Mouse (Mus musculus): Measurements from ENCODE around the gene Fam129c. TPM values are rescaled to one million over a fixed set of nuclear protein-coding genes. Genes with fewer than 3 reads are reported as not detected.

Fam129c gene
- polyA plus RNA-seq (2014; fragmentation: Nextera tagmentation; extraction: Ambion mirVana) = 7.5 and 9.3 TPM in 2 replicates

- no peak within 1 kb of the TSS for H3K4me3 ChIP-seq (ENCODE audit: low read depth, low read length)
- WGBS = 71% methylated on average over 3 of the region's 3 CpGs
- H3K9ac ChIP-seq (replicated peaks; ENCODE audit: low read depth, low read length) = no peak within 1 kb of the TSS
- H3K4me2 ChIP-seq (ENCODE audit: low read depth, low read length) = no peak within 1 kb of the TSS
- H3K36me3 ChIP-seq (ENCODE audit: control insufficient read depth, insufficient read depth, low read length) = no peaks in the 10 kb centered on the region
- no peak for ATAC-seq (ENCODE audit: low read depth)
- no peak within 1 kb of the TSS for H3K27ac ChIP-seq (ENCODE audit: low read depth, low read length)
- 0 out of 2 replicates have a peak, but pooled peaks cover 9% of the 10 kb centered on the region for H3K27me3 ChIP-seq (ENCODE audit: control insufficient read depth, insufficient read depth, low read length)
- H3K9me3 ChIP-seq (ENCODE audit: control insufficient read depth, low read length) = no peaks in the 10 kb centered on the region
- peaks cover 15% of the 10 kb centered on the region for H3K4me1 ChIP-seq (ENCODE audit: control insufficient read depth, insufficient read depth, low read length)
Observed at GRCm38 (mm10) chr8:71597451-71597850, at the start of gene Fam129c. Gene Fam129c, plus strand, starts transcription at chr8:71597648.

DNA sequence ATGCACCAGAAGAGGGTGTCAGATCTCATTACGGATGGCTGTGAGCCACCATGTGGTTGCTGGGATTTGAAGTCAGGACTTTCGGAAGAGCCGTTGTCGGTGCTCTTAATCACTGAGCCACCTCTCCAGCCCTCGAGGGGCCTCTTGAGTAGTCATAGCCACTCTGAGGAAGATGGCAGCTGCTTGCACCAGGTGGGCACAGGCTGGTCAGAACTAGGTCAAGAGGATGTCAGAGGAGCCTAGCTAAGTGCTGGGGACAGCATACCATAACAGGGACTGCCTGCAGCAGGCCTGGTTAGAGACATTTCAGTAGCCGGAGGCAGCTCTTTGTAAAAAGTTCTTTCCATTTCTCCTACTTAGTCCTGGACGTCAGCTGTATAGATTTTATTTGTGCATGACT is 46.7 kb upstream of the Fam129c start:
- Histone ChIP-seq H3K4me2 (ENCODE audit: low read depth, low read length) (no peak overlapping the region), H3K9me3 (ENCODE audit: control insufficient read depth, low read length) (no peaks in the 10 kb centered on the region), H3K27me3 (ENCODE audit: control insufficient read depth, insufficient read depth, low read length) (no peaks in the 10 kb centered on the region), H3K9ac (replicated peaks; ENCODE audit: low read depth, low read length) (no peak overlapping the region), H3K4me1 (ENCODE audit: control insufficient read depth, insufficient read depth, low read length) (no peaks in the 10 kb centered on the region), H3K4me3 (ENCODE audit: low read depth, low read length) (no peak overlapping the region), H3K36me3 (ENCODE audit: control insufficient read depth, insufficient read depth, low read length) (peaks cover 7% of the 10 kb centered on the region; the same call in 1 of the 2 replicates), H3K27ac (ENCODE audit: low read depth, low read length) (no peak overlapping the region)
- 67% methylated on average over 7 of the region's 7 CpGs for WGBS
- ATAC-seq (ENCODE audit: low read depth) = no peak

DNA sequence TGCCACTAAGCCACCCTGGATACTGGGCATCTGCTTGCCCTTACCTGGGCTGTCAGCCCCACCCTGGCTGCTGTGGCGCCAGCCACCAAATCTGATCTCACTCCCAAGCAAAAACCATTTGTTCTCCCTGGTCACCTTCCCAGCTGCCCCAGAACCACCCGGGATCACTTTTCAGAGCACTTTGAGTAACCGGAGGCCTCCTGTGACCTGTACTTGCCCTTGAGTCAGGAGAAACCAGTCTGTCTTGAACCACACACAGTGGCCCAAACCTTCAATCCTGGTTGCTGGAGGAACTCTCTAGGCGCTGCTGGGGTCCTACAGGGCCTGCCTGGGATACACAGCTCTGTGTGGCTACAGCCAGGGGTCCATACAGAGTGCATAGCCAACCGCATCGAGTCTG is 44.7 kb upstream of the Fam129c start:
- WGBS = 80% methylated on average over 6 of the region's 6 CpGs
- Histone ChIP-seq H3K4me1 (ENCODE audit: control insufficient read depth, insufficient read depth, low read length) (no peaks in the 10 kb centered on the region), H3K27ac (ENCODE audit: low read depth, low read length) (no peak overlapping the region), H3K9me3 (ENCODE audit: control insufficient read depth, low read length) (no peaks in the 10 kb centered on the region), H3K4me2 (ENCODE audit: low read depth, low read length) (no peak overlapping the region), H3K9ac (replicated peaks; ENCODE audit: low read depth, low read length) (no peak overlapping the region), H3K4me3 (ENCODE audit: low read depth, low read length) (no peak overlapping the region), H3K36me3 (ENCODE audit: control insufficient read depth, insufficient read depth, low read length) (0 out of 2 replicates have a peak, but pooled peaks cover 5% of the 10 kb centered on the region), H3K27me3 (ENCODE audit: control insufficient read depth, insufficient read depth, low read length) (peaks cover 15% of the 10 kb centered on the region)
- ATAC-seq (ENCODE audit: low read depth) = no peak

DNA sequence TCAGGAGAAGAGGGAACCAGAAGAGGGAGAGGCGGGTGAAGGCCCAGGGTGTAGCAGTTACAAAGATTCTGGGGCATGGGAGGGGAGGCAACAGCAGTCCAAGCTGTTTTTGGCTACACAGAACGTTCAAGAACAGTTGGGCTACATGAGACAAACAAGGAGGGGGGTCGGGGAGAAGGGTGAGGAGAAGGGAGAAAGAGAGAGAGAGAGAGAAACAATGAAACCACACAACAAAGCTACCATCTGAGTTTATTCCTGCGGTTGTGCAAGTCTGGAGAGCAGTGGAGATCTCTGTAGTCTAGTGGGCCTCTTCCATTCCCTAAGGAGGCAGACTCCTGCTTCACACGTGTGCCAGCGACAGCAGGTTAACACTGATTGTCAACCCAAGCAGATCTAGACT is 43.4 kb upstream of the Fam129c start:
- no peak for ATAC-seq (ENCODE audit: low read depth)
- 79% methylated on average over 6 of the region's 6 CpGs for WGBS
- H3K4me3 ChIP-seq (ENCODE audit: low read depth, low read length) = no peak overlapping the region
- H3K9ac ChIP-seq (replicated peaks; ENCODE audit: low read depth, low read length) = no peak overlapping the region
- H3K27ac ChIP-seq (ENCODE audit: low read depth, low read length) = no peak overlapping the region
- H3K27me3 ChIP-seq (ENCODE audit: control insufficient read depth, insufficient read depth, low read length) = peaks cover 26% of the 10 kb centered on the region
- no peaks in the 10 kb centered on the region for H3K9me3 ChIP-seq (ENCODE audit: control insufficient read depth, low read length)
- peaks cover 5% of the 10 kb centered on the region; the same call in 1 of the 2 replicates for H3K4me1 ChIP-seq (ENCODE audit: control insufficient read depth, insufficient read depth, low read length)
- H3K36me3 ChIP-seq (ENCODE audit: control insufficient read depth, insufficient read depth, low read length) = no peaks in the 10 kb centered on the region
- H3K4me2 ChIP-seq (ENCODE audit: low read depth, low read length) = no peak overlapping the region

- Histone ChIP-seq H3K9ac (replicated peaks; ENCODE audit: low read depth, low read length) (no peak overlapping the region), H3K4me2 (ENCODE audit: low read depth, low read length) (no peak overlapping the region), H3K27ac (ENCODE audit: low read depth, low read length) (no peak overlapping the region), H3K27me3 (ENCODE audit: control insufficient read depth, insufficient read depth, low read length) (peaks cover 31% of the 10 kb centered on the region), H3K4me1 (ENCODE audit: control insufficient read depth, insufficient read depth, low read length) (peaks cover 5% of the 10 kb centered on the region; the same call in 1 of the 2 replicates), H3K4me3 (ENCODE audit: low read depth, low read length) (no peak overlapping the region), H3K9me3 (ENCODE audit: control insufficient read depth, low read length) (no peaks in the 10 kb centered on the region), H3K36me3 (ENCODE audit: control insufficient read depth, insufficient read depth, low read length) (no peaks in the 10 kb centered on the region)
- WGBS = 95% methylated on average over 2 of the region's 2 CpGs
- ATAC-seq (ENCODE audit: low read depth) = no peak
Observed at GRCm38 (mm10) chr8:71554644-71555043, 42.8 kb upstream of the Fam129c start.

GRCm38 (mm10) chr8:71558071-71558957 is 39.1 kb upstream of the Fam129c start, which contains the start of gene Tmem221:
Gene Tmem221, minus strand, starts transcription at chr8:71558871.
- no peaks in the 10 kb centered on the region for H3K9me3 ChIP-seq (ENCODE audit: control insufficient read depth, low read length)
- no peaks in the 10 kb centered on the region for H3K36me3 ChIP-seq (ENCODE audit: control insufficient read depth, insufficient read depth, low read length)
- H3K9ac ChIP-seq (replicated peaks; ENCODE audit: low read depth, low read length) = no peak within 1 kb of the TSS
- peak within 1 kb of the TSS; percentile 35; the same call in 1 of the 2 replicates for H3K4me2 ChIP-seq (ENCODE audit: low read depth, low read length)
- peaks cover 60% of the 10 kb centered on the region for H3K27me3 ChIP-seq (ENCODE audit: control insufficient read depth, insufficient read depth, low read length)
- no peak within 1 kb of the TSS for H3K27ac ChIP-seq (ENCODE audit: low read depth, low read length)
- peaks cover 5% of the 10 kb centered on the region; the same call in 1 of the 2 replicates for H3K4me1 ChIP-seq (ENCODE audit: control insufficient read depth, insufficient read depth, low read length)
- 5% methylated on average over 64 of the region's 70 CpGs for WGBS
- no peak for ATAC-seq (ENCODE audit: low read depth)
- H3K4me3 ChIP-seq (ENCODE audit: low read depth, low read length) = peak within 1 kb of the TSS; percentile 15; the same call in 1 of the 2 replicates

DNA sequence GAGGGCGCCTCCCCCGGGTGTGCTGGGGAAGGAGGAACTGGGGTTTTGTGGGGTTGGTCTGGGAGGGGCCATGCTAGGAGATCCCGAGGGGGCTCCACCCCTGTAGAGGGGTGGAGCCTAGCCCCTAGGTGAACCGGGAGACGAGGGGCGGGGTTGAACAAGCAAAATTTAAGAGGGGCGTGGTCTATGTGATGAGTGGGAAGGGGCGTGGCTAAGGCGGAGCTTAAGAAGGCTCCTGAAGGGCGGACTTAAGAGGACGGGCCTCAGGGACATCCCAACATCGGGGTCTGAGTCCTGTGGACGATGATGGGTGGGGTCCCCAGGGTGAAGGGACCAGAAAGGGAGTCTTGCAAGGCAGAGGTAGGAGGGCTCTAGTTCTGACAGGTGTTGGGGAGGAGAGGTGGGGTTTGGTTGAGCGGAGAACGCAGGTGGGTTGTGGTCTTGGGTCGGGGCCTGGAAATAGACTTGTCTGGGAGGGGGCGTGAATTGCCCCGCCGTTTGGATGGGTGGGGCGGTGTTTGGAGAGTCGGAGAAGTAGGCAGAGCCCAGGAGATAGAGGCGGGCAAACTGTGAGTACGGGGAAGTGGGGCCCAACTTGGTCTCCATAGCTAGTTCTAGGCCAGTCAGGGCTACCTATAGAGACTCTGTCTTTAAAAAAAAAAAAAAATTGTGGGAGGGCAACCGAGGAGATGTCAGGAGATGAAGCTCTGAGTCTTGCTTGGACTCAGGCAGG is 38.3 kb upstream of the Fam129c start:
- Histone ChIP-seq H3K27me3 (ENCODE audit: control insufficient read depth, insufficient read depth, low read length) (peaks cover 60% of the 10 kb centered on the region), H3K4me1 (ENCODE audit: control insufficient read depth, insufficient read depth, low read length) (peaks cover 5% of the 10 kb centered on the region; the same call in 1 of the 2 replicates), H3K4me3 (ENCODE audit: low read depth, low read length) (peak overlapping the region; percentile 15; the same call in 1 of the 2 replicates), H3K9ac (replicated peaks; ENCODE audit: low read depth, low read length) (no peak overlapping the region), H3K4me2 (ENCODE audit: low read depth, low read length) (peak overlapping the region; percentile 35; the same call in 1 of the 2 replicates), H3K36me3 (ENCODE audit: control insufficient read depth, insufficient read depth, low read length) (no peaks in the 10 kb centered on the region), H3K9me3 (ENCODE audit: control insufficient read depth, low read length) (no peaks in the 10 kb centered on the region), H3K27ac (ENCODE audit: low read depth, low read length) (no peak overlapping the region)
- WGBS = 1% methylated on average over 24 of the region's 24 CpGs
- no peak for ATAC-seq (ENCODE audit: low read depth)

- Histone ChIP-seq H3K27ac (ENCODE audit: low read depth, low read length) (no peak overlapping the region), H3K4me3 (ENCODE audit: low read depth, low read length) (no peak overlapping the region)
- WGBS = 80% methylated on average over 3 of the region's 3 CpGs
Observed at GRCm38 (mm10) chr8:71560071-71560470, 37.4 kb upstream of the Fam129c start.

More at GRCm38 (mm10) chr8:71560071-71560470, 37.4 kb upstream of the Fam129c start:
- H3K27me3 ChIP-seq (ENCODE audit: control insufficient read depth, insufficient read depth, low read length) = peaks cover 60% of the 10 kb centered on the region
- H3K4me1 ChIP-seq (ENCODE audit: control insufficient read depth, insufficient read depth, low read length) = peaks cover 5% of the 10 kb centered on the region; the same call in 1 of the 2 replicates
- H3K4me2 ChIP-seq (ENCODE audit: low read depth, low read length) = no peak overlapping the region
- H3K9me3 ChIP-seq (ENCODE audit: control insufficient read depth, low read length) = no peaks in the 10 kb centered on the region
- H3K9ac ChIP-seq (replicated peaks; ENCODE audit: low read depth, low read length) = no peak overlapping the region
- no peak for ATAC-seq (ENCODE audit: low read depth)
- no peaks in the 10 kb centered on the region for H3K36me3 ChIP-seq (ENCODE audit: control insufficient read depth, insufficient read depth, low read length)
